Mouse (Mus musculus) heart, embryonic 11.5 days (tissue): Measurements from ENCODE around the gene Ccnd3. TPM values are rescaled to one million over a fixed set of nuclear protein-coding genes. Genes with fewer than 3 reads are reported as not detected.

ENCODE experiments used
- ATAC-seq: fragments of 200-750 bp; cut with Nextera tagmentation; replicated peaks from 2 replicates; pipeline ENCODE4 v1.8.0; 2017; ENCODE audit warnings: moderate library complexity; ENCODE audit not compliant: insufficient number of reproducible peaks, low FRiP score, low TSS enrichment
- H3K27ac ChIP-seq: fragments of 300-500 bp; sonication (generic); 2 replicates; pipeline ENCODE4 v1.5.1; 2014; ENCODE audit warnings: mild to moderate bottlenecking, low read depth, low read length
- H3K27me3 ChIP-seq: fragments of 300-500 bp; sonication (generic); 2 replicates; pipeline ENCODE4 v1.6.1; 2014; ENCODE audit warnings: mild to moderate bottlenecking, low read length, mixed read lengths; ENCODE audit not compliant: control insufficient read depth, insufficient read depth
- H3K36me3 ChIP-seq: fragments of 300-500 bp; sonication (generic); 2 replicates; pipeline ENCODE4 v1.6.1; 2014; ENCODE audit warnings: mild to moderate bottlenecking, low read length, moderate library complexity, mixed read lengths; ENCODE audit not compliant: control insufficient read depth, insufficient read depth
- H3K4me1 ChIP-seq: fragments of 300-500 bp; sonication (generic); 2 replicates; pipeline ENCODE4 v1.6.1; 2014; ENCODE audit warnings: low read length; ENCODE audit not compliant: control insufficient read depth, insufficient read depth
- H3K4me2 ChIP-seq: fragments of 300-500 bp; sonication (generic); 2 replicates; pipeline ENCODE4 v1.6.1; 2014; ENCODE audit warnings: mild to moderate bottlenecking, moderate library complexity
- H3K4me3 ChIP-seq: fragments of 300-500 bp; sonication (generic); 2 replicates; pipeline ENCODE4 v1.5.1; 2014; ENCODE audit warnings: low read depth, low read length
- H3K9ac ChIP-seq: fragments of 300-500 bp; sonication (generic); 2 replicates; pipeline ENCODE4 v1.6.1; 2014; ENCODE audit warnings: mild to moderate bottlenecking, low read depth, low read length, moderate library complexity
- H3K9me3 ChIP-seq: fragments of 300-500 bp; sonication (generic); replicated peaks from 2 replicates; pipeline ENCODE4 v1.6.1; 2016; ENCODE audit warnings: low read length; ENCODE audit not compliant: control insufficient read depth
- WGBS: fragments of 180-500 bp; shearing (Covaris S2); extraction: QIAGEN DNeasy Blood & Tissue Kit; methylation state at CpG from one replicate; pipeline ENCODE4 v1.1.7; 2014; ENCODE audit not compliant: insufficient replicate concordance; 5-methylcytosine and 5-hydroxymethylcytosine counted together
- polyA plus RNA-seq: library from polyadenylated mRNA; unstranded; fragments of >200 nt; fragmentation: Nextera tagmentation; extraction: Ambion mirVana; gene quantifications from 2 replicates; pipeline ENCODE4 v1.2.1, GENCODE M21; 2014

Ccnd3 gene
- polyA plus RNA-seq, 1 experiment from 2014 or later, result 565 TPM

GRCm38 (mm10) chr17:47511111-47512020 lies 6.5 kb downstream of the Ccnd3 start:
- H3K27ac ChIP-seq, result peak overlapping the region; percentile 86
- no peaks in the 10 kb centered on the region for H3K36me3 ChIP-seq
- no peaks in the 10 kb centered on the region for H3K27me3 ChIP-seq
- peak overlapping the region; percentile 17; the same call in 1 of the 2 replicates for H3K4me3 ChIP-seq
- ATAC-seq, result peak; percentile 85
- 9% methylated on average over 25 of the region's 25 CpGs for WGBS
- peak overlapping the region; percentile 59 for H3K4me2 ChIP-seq
- H3K9ac ChIP-seq, result peak overlapping the region; percentile 70
- peaks cover 32% of the 10 kb centered on the region for H3K4me1 ChIP-seq
- no peaks in the 10 kb centered on the region for H3K9me3 ChIP-seq

DNA sequence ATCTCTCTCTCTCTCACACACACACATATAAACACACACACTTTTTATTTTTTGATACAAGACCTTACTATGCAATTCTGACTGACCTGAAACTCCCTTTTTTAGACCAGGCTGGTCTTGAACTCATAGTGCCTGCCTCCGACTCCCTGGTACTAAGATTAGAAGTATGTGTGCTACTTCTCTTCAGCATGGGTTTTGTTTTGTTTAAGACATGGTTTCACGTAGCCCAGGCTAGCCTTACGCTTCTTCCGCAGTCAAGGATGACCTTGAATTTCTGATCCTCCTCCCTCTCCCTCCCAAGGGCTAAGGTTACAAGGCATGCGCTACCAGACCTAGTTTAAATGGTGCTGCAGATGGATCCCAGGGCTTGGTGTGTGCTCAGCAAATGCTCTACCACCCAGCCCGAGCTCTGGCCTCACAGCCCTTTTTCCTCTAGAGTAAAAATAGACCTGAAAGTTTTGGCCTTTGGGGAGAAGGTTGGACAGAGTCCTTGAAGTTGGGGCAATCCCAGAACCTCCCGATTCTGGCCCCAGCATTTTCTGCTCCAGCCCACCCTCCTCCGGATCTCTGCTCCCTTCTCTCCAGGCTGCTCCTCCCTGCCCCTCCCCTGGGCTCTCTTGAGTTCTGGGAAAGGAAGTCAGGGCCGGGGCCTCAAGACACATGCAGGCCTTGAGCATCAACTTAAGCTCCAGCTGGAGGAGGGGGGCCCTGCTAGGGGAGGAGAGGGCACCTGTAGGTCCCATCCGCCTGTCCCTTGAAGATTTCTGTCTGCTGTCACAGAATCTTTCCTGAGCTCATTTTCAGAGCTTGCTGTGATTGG lies 8.3 kb downstream of the Ccnd3 start:
- no peak overlapping the region for H3K4me2 ChIP-seq
- WGBS, result 61% methylated on average over 10 of the region's 10 CpGs
- peak overlapping the region; percentile 43 for H3K27ac ChIP-seq

DNA sequence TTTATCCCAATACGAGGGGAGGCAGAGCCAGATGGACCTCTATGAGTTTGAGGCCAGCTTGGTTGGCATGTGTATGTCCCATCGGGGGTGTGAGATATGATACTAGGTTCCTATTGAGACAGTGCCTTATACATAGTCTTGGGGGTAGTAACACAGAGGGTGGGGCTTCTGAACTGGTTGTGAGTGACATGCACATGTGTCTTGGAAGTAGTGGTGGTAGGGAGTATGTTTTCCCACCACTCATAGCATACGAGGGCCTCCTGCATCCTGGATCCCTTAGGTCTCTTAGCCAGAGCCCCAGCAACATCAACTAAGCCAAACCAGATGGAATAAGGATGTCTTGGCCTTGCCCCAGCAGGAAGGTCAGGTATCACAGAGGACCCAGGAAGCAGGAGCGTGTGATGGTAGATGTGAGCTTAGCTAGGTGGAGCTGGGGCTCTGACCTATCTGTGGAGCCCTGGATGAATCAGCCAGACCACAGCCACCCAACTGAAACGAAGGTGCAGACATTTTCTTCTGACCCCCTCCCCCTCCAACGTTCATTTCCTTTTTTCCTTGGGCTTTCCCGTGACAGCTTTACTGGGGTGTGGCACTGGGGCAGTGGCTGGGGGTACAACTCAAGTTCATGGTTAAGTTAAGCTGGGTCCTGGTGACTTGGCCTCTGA lies 10.5 kb downstream of the Ccnd3 start:
- no peak overlapping the region for H3K4me2 ChIP-seq
- 82% methylated on average over 7 of the region's 7 CpGs for WGBS
- no peaks in the 10 kb centered on the region for H3K9me3 ChIP-seq
- H3K4me3 ChIP-seq, result no peak overlapping the region
- no peaks in the 10 kb centered on the region for H3K36me3 ChIP-seq
- no peaks in the 10 kb centered on the region for H3K27me3 ChIP-seq
- H3K27ac ChIP-seq, result no peak overlapping the region
- ATAC-seq, result no peak
- H3K9ac ChIP-seq, result no peak overlapping the region
- H3K4me1 ChIP-seq, result peaks cover 42% of the 10 kb centered on the region

More for the DNA sequence above, 8.3 kb downstream of the Ccnd3 start:
- H3K4me1 ChIP-seq, result peaks cover 31% of the 10 kb centered on the region
- H3K27me3 ChIP-seq, result no peaks in the 10 kb centered on the region
- ATAC-seq, result no peak
- no peak overlapping the region for H3K4me3 ChIP-seq
- H3K9ac ChIP-seq, result peak overlapping the region; percentile 48; the same call in 1 of the 2 replicates
- no peaks in the 10 kb centered on the region for H3K36me3 ChIP-seq
- H3K9me3 ChIP-seq, result no peaks in the 10 kb centered on the region

DNA sequence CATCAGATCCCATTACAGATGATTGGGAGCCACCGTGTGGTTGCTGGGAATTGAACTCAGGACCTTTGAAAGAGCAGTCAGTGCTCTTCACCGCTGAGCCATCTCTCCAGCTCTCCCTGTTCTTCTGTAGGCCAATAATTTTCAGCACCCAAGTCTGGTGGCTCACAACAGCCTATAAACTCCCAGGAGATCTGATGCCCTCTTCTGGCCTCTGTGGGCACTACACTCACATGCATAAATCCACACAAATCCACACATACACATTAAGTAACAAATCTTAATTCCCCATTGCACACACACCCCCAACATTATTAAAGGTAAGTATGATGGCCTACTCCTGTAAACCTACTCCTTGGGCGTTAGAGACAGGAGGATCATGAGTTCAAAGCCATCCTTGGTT lies 11.4 kb downstream of the Ccnd3 start:
- ATAC-seq, result no peak
- Histone ChIP-seq H3K27ac (no peak overlapping the region), H3K4me2 (no peak overlapping the region), H3K9me3 (no peaks in the 10 kb centered on the region), H3K36me3 (no peaks in the 10 kb centered on the region), H3K4me1 (peaks cover 46% of the 10 kb centered on the region), H3K4me3 (no peak overlapping the region), H3K9ac (no peak overlapping the region), H3K27me3 (no peaks in the 10 kb centered on the region)
- WGBS, result 87% methylated on average over 3 of the region's 3 CpGs

- Histone ChIP-seq H3K4me1 (peaks cover 54% of the 10 kb centered on the region), H3K36me3 (no peaks in the 10 kb centered on the region), H3K27ac (peak overlapping the region; percentile 98), H3K9me3 (no peaks in the 10 kb centered on the region), H3K9ac (peak overlapping the region; percentile 71), H3K27me3 (no peaks in the 10 kb centered on the region), H3K4me2 (peak overlapping the region; percentile 49), H3K4me3 (no peak overlapping the region)
- whole genome bisulfite sequencing, result 20% methylated on average over 8 of the region's 8 CpGs
- no peak for ATAC-seq
These were observed 13.4 kb downstream of the Ccnd3 start for GRCm38 (mm10) chr17:47518205-47518604.

DNA sequence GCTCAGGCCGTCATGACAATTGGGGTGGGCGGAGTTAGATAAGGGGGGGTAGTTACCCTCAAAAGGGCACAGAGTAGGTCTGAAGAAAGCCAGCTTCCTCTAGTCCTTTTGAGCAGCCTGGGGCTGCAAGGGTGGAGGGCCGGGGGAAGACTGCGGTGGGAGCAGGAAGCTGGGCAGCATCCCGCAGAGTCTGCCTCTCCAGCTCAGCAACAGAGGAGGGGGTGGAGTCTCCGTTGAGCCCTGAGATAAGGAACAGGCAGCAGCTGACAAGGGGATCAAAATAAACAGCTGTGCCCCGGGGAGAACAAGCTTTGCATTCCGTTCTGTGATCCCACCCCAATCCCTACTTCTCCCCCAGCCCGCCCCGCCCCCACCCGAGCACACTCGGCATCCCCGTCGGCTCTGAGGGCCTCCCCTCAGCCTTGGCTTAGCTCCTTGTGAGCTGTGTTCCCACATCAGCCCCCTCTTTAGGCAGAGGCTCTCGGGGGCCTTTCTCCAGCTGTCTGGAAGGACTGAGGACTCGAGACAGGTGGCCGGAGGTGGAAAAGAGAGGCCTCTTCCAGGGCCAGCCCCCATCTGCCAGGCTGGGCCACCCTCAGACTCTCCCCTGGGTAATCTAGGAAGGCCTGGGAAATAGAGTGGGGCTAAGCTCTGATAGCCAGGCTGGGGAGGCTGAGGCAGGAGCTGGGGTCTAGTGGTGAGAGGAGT lies 16.9 kb downstream of the Ccnd3 start:
- H3K27me3 ChIP-seq, result no peaks in the 10 kb centered on the region
- no peaks in the 10 kb centered on the region for H3K9me3 ChIP-seq
- H3K36me3 ChIP-seq, result no peaks in the 10 kb centered on the region
- WGBS, result under 1% methylated on average over 17 of the region's 17 CpGs
- H3K27ac ChIP-seq, result peak overlapping the region; percentile 100
- peaks cover 67% of the 10 kb centered on the region for H3K4me1 ChIP-seq
- peak overlapping the region; percentile 21 for H3K4me3 ChIP-seq
- H3K4me2 ChIP-seq, result peak overlapping the region; percentile 66
- H3K9ac ChIP-seq, result peak overlapping the region; percentile 77
- peak; percentile 89 for ATAC-seq

DNA sequence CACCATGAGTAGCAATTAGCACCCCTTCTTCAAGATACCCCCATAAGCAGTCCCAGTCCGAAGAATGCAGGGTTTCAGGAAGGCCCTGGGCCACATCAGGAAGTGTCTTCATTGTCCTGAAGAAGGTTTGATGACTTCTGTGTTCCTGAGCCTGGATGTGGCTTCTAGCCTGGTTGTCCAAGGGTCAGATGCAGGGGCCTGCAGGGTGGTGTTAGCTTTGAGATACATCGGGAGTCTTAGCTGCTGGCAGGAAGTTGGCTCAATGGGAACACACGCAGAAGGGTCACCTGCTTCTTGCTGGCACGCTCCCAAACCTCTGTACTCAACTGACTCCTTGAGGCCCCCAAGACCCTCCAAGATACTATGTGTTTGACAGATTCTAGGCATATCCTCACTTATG lies 17.7 kb downstream of the Ccnd3 start:
- ATAC-seq, result 0 out of 2 replicates have a peak, but pooled peaks have one; percentile 0
- no peak overlapping the region for H3K4me3 ChIP-seq
- H3K4me1 ChIP-seq, result peaks cover 75% of the 10 kb centered on the region
- H3K9ac ChIP-seq, result peak overlapping the region; percentile 77
- no peaks in the 10 kb centered on the region for H3K27me3 ChIP-seq
- no peaks in the 10 kb centered on the region for H3K9me3 ChIP-seq
- no peaks in the 10 kb centered on the region for H3K36me3 ChIP-seq
- peak overlapping the region; percentile 100 for H3K27ac ChIP-seq
- peak overlapping the region; percentile 66 for H3K4me2 ChIP-seq
- 38% methylated on average over 4 of the region's 4 CpGs for WGBS
